Comparison of ENCODE assay signal across 11 mouse cellular contexts in the genomic region with DNA sequence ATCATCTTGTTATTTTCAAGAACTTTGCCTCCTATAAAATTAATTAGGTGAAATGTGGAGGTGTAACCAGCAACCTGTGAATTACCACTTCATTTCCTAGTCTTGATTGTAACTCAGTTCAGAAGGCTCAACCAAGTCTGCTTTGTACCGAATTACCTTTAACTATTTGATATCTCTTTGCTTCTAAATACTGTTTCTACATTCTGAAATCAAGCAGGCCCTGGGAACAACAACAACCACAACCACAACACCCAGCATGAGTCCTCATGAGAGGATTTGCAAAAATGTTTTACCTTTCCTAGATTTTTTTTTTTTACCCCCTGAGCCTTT. TPM values are rescaled to one million over a fixed set of nuclear protein-coding genes. Genes with fewer than 3 reads are reported as not detected.
DNase-seq lines count a peak whose midpoint lies in the region; ATAC-seq and TF ChIP-seq lines count a peak whose summit lies in the region.
"Had no signal": no experiment of that assay in that cellular context is flagged by ENCODE, and none has a peak within 500 bp of the region (broad histone marks: within the 10 kb centered on the region; RNA-seq: fewer than 3 reads in every experiment).

No protein-coding gene starts in this region.

- peaks cover 18% of the 10 kb centered on the region for H3K36me3 ChIP-seq in spleen, adult 2 months (ENCODE audit: control insufficient read depth, insufficient read depth, low read length)
- peaks cover 22% of the 10 kb centered on the region; the same call in 1 of the 2 replicates for H3K36me3 ChIP-seq in forebrain, postnatal 0 days (ENCODE audit: insufficient read depth)
- peaks cover 37% of the 10 kb centered on the region for H3K36me3 ChIP-seq in liver, embryonic 12.5 days
- H3K36me3 ChIP-seq: kidney, embryonic 15.5 days had no signal

- 20% methylated on average over 1 of the region's 1 CpGs for WGBS in spleen, adult 2 months
- 21% methylated on average over 1 of the region's 1 CpGs for WGBS in forebrain, postnatal 0 days
- 37% methylated on average over 1 of the region's 1 CpGs for WGBS in liver, embryonic 12.5 days (ENCODE audit: insufficient replicate concordance)

- H3K4me1 ChIP-seq in spleen, adult 2 months (ENCODE audit: control insufficient read depth, insufficient read depth, insufficient read length) = peaks cover 7% of the 10 kb centered on the region
- H3K4me1 ChIP-seq in forebrain, postnatal 0 days (ENCODE audit: insufficient read depth) = peaks cover 16% of the 10 kb centered on the region
- peaks cover 54% of the 10 kb centered on the region for H3K4me1 ChIP-seq in liver, embryonic 12.5 days

- no peak overlapping the region for H3K4me3 ChIP-seq in spleen, adult 2 months (ENCODE audit: extremely low read depth, insufficient read depth, insufficient read length)
- peak overlapping the region; percentile 69 for H3K4me3 ChIP-seq in forebrain, postnatal 0 days (ENCODE audit: low read depth, low read length)
- H3K4me3 ChIP-seq in liver, embryonic 12.5 days = peak overlapping the region; percentile 76

- H3K4me2 ChIP-seq in forebrain, postnatal 0 days (ENCODE audit: low read depth) = peak overlapping the region; percentile 98
- H3K4me2 ChIP-seq in liver, embryonic 12.5 days = peak overlapping the region; percentile 97

- TF ChIP-seq POLR2A in spleen, adult 2 months (IDR thresholded peaks at IDR 0.05; ENCODE audit: low read depth, low read length) = no peak

- peak overlapping the region; percentile 26; the same call in 1 of the 2 replicates for H3K27ac ChIP-seq in spleen, adult 2 months (ENCODE audit: insufficient read depth, low read length)
- H3K27ac ChIP-seq in forebrain, postnatal 0 days (ENCODE audit: low read depth, low read length) = peak overlapping the region; percentile 99
- H3K27ac ChIP-seq in liver, embryonic 12.5 days = peak overlapping the region; percentile 52
- H3K27ac ChIP-seq: kidney, embryonic 15.5 days had no signal

- peak overlapping the region; percentile 96 for H3K9ac ChIP-seq in forebrain, postnatal 0 days
- H3K9ac ChIP-seq in liver, embryonic 12.5 days = peak overlapping the region; percentile 87
- H3K9ac ChIP-seq: kidney, embryonic 15.5 days had no signal

- ATAC-seq in forebrain, postnatal 0 days = no peak
- no peak for ATAC-seq in liver, embryonic 12.5 days
- ATAC-seq in granulocyte monocyte progenitor cell, adult 5-6 weeks (replicated peaks; ENCODE audit: poor library complexity, severe bottlenecking) = no peak

- DNase-seq in spleen, adult 2 months (ENCODE audit: low read depth in 1 of 2, low spot score in 2 of 2) = no peak
- DNase-seq in spleen, adult 12 weeks (ENCODE audit: low spot score) = no peak
- peak; percentile 63 for DNase-seq in forebrain, postnatal 0 days
- DNase-seq in Muller cell, postnatal 12 days (ENCODE audit: inconsistent ontology term) = no peak
- DNase-seq in testis, postnatal 14 days (ENCODE audit: low spot score) = no peak
- DNase-seq in embryo, embryonic 9.5 days (ENCODE audit: extremely low spot score) = no peak
- DNase-seq: thymus, postnatal 36 days had no signal

- no peak for TF ChIP-seq CTCF in spleen, adult 2 months (IDR thresholded peaks at IDR 0.05; ENCODE audit: extremely low read depth, insufficient read depth, insufficient read length, insufficient replicate concordance)
- no peak for TF ChIP-seq CTCF in forebrain, postnatal 0 days (IDR thresholded peaks at IDR 0.05; ENCODE audit: low read depth)

- no peaks in the 10 kb centered on the region for H3K9me3 ChIP-seq in forebrain, postnatal 0 days (ENCODE audit: low read length)
- H3K9me3 ChIP-seq in liver, embryonic 12.5 days (replicated peaks) = no peaks in the 10 kb centered on the region
- H3K9me3 ChIP-seq: kidney, embryonic 15.5 days had no signal

- peaks cover 1% of the 10 kb centered on the region; the same call in 1 of the 2 replicates for H3K27me3 ChIP-seq in spleen, adult 2 months (ENCODE audit: control insufficient read depth, insufficient read depth, low read length)
- no peaks in the 10 kb centered on the region for H3K27me3 ChIP-seq in forebrain, postnatal 0 days (ENCODE audit: insufficient read depth, low read length)
- no peaks in the 10 kb centered on the region for H3K27me3 ChIP-seq in liver, embryonic 12.5 days (replicated peaks)

RNA-seq across cellular contexts. Expression of gene Bcl11a, which starts 5.2 kb away (rescaled TPM):
- 24.2 and 26.2 TPM in 2 replicates for polyA plus RNA-seq in spleen, adult 2 months (2012; rRNA removed)
- 70.8 and 85.9 TPM in 2 replicates for total RNA-seq in forebrain, postnatal 0 days (2014; rRNA removed)
- polyA plus RNA-seq in forebrain, postnatal 0 days (2015; fragmentation: Nextera tagmentation; extraction: Ambion mirVana) = 173 and 174 TPM in 2 replicates
- polyA plus RNA-seq in liver, embryonic 12.5 days (2016; fragmentation: Nextera tagmentation; extraction: Ambion mirVana) = 53.4 and 53.5 TPM in 2 replicates
- 33.7 and 44.4 TPM in 2 replicates for total RNA-seq in granulocyte monocyte progenitor cell, adult 5-6 weeks (2014; fragmentation: Nextera tagmentation)
- 10.0 and 16.0 TPM in 2 replicates for total RNA-seq in granulocyte monocyte progenitor cell, adult 5-6 weeks (2017)

RNA-seq across cellular contexts. Expression of gene A830031A19Rik, which starts 8.2 kb away (rescaled TPM):
- not detected in 2 replicates for polyA plus RNA-seq in spleen, adult 2 months (2012; rRNA removed)
- total RNA-seq in forebrain, postnatal 0 days (2014; rRNA removed) = 1.8 TPM in 1 of 2 replicates, not detected in the other
- polyA plus RNA-seq in forebrain, postnatal 0 days (2015; fragmentation: Nextera tagmentation; extraction: Ambion mirVana) = 0.26 and 0.63 TPM in 2 replicates
- not detected in 2 replicates for polyA plus RNA-seq in liver, embryonic 12.5 days (2016; fragmentation: Nextera tagmentation; extraction: Ambion mirVana)
- not detected in 2 replicates for total RNA-seq in granulocyte monocyte progenitor cell, adult 5-6 weeks (2014; fragmentation: Nextera tagmentation)
- not detected in 2 replicates for total RNA-seq in granulocyte monocyte progenitor cell, adult 5-6 weeks (2017)
- total RNA-seq: liver, adult 2 months had no signal
- polyA plus RNA-seq: kidney, embryonic 15.5 days; liver, adult 2 months had no signal

Comparison
In these comparisons a context has a peak if more than half of its experiments do, and no peak if none do; other contexts are left out.
1. H3K27ac ChIP-seq: peak in every context shown above with its lines; median percentile 99 in forebrain, postnatal 0 days; 52 in liver, embryonic 12.5 days; 26 in spleen, adult 2 months.